Mouse (Mus musculus) myocyte (in vitro differentiated cells): Measurements from ENCODE around the gene Mybpc1.

ENCODE experiments used
- E2F4 ChIP-seq: IDR thresholded peaks from one replicate; pipeline ENCODE4 v1.6.1; 2011; ENCODE audit warnings: mild to moderate bottlenecking, control low read depth, moderate library complexity; ENCODE audit not compliant: insufficient read depth
- MAX ChIP-seq: IDR thresholded peaks from one replicate; pipeline ENCODE4 v1.6.1; 2011; ENCODE audit warnings: low read depth, mild to moderate bottlenecking, control low read depth
- POLR2A ChIP-seq: IDR thresholded peaks from one replicate; pipeline ENCODE4 v1.6.1; 2011; ENCODE audit warnings: low read depth, mild to moderate bottlenecking, control low read depth, moderate library complexity; ENCODE audit not compliant: insufficient read length
- POLR2AphosphoS2 ChIP-seq: IDR thresholded peaks from one replicate; pipeline ENCODE4 v1.6.1; 2011; ENCODE audit warnings: low read depth, control low read depth; ENCODE audit not compliant: insufficient read length
- REST ChIP-seq: IDR thresholded peaks from one replicate; pipeline ENCODE4 v1.6.1; 2011; ENCODE audit warnings: mild to moderate bottlenecking, control low read depth, moderate library complexity; ENCODE audit not compliant: insufficient read depth, insufficient read length
- SRF ChIP-seq: IDR thresholded peaks from one replicate; pipeline ENCODE4 v1.6.1; 2011; ENCODE audit warnings: low read depth; ENCODE audit not compliant: control insufficient read depth, insufficient read length
- USF1 ChIP-seq: IDR thresholded peaks from one replicate; pipeline ENCODE4 v1.6.1; 2011; ENCODE audit warnings: low read depth, mild to moderate bottlenecking, control low read depth, moderate library complexity

- no peak for TF ChIP-seq E2F4
- no peak for TF ChIP-seq USF1
- TF ChIP-seq MAX = no peak
- no peak for TF ChIP-seq POLR2A
- TF ChIP-seq POLR2AphosphoS2 = no peak
- no peak for TF ChIP-seq SRF
- no peak for TF ChIP-seq REST
Measured at GRCm38 (mm10) chr10:88591042-88591441, 13.9 kb downstream of the Mybpc1 start.
